ENCODE assay signal across 12 mouse cellular contexts in genomic region chr17:50428004-50428560, GRCm38 (mm10).
DNase-seq lines count a peak whose midpoint lies in the region; ATAC-seq lines count a peak whose summit lies in the region.
"Had no signal": no experiment of that assay in that cellular context is flagged by ENCODE, and none has a peak within 500 bp of the region (broad histone marks: within the 10 kb centered on the region; RNA-seq: fewer than 3 reads in every experiment).

No protein-coding gene starts in this region.

- no peak overlapping the region for H3K9ac ChIP-seq in heart, embryonic 13.5 days
- H3K9ac ChIP-seq in midbrain, embryonic 13.5 days (replicated peaks): no peak overlapping the region
- H3K9ac ChIP-seq: heart, embryonic 15.5 days; liver, embryonic 15.5 days had no signal

- ATAC-seq in heart, embryonic 13.5 days (ENCODE audit: extremely low read depth, insufficient number of reproducible peaks, low FRiP score, low TSS enrichment): no peak
- ATAC-seq in hematopoietic stem cell, adult 5-6 weeks (replicated peaks in 1 of 2; ENCODE audit: insufficient read depth in 1 of 2, low FRiP score in 2 of 2, low TSS enrichment in 1 of 2, low read depth in 1 of 2, poor library complexity in 2 of 2, severe bottlenecking in 2 of 2): peak; percentile 64 to 75
- ATAC-seq in midbrain, embryonic 13.5 days: peak; percentile 65
- ATAC-seq in frontal cortex, adult (ENCODE audit: low TSS enrichment): no peak

- peaks cover 11% of the 10 kb centered on the region; the same call in 1 of the 2 replicates for H3K4me1 ChIP-seq in heart, embryonic 13.5 days
- H3K4me1 ChIP-seq in heart, embryonic 10.5 days: peaks cover 6% of the 10 kb centered on the region
- peaks cover 11% of the 10 kb centered on the region for H3K4me1 ChIP-seq in midbrain, embryonic 13.5 days (replicated peaks)

- 57% methylated on average over 5 of the region's 5 CpGs for WGBS in heart, embryonic 13.5 days
- 60% methylated on average over 5 of the region's 5 CpGs for WGBS in heart, embryonic 10.5 days
- 34% methylated on average over 5 of the region's 5 CpGs for WGBS in midbrain, embryonic 13.5 days

- 0 out of 2 replicates have a peak overlapping the region, but pooled peaks have one; percentile 12 for H3K4me2 ChIP-seq in heart, embryonic 13.5 days
- H3K4me2 ChIP-seq in midbrain, embryonic 13.5 days (replicated peaks): peak overlapping the region; percentile 42
- H3K4me2 ChIP-seq: heart, embryonic 15.5 days; liver, embryonic 15.5 days had no signal

- no peak for DNase-seq in heart, embryonic 10.5 days (ENCODE audit: low spot score)
- peak; percentile 73 for DNase-seq in ZHBTc4 (ENCODE audit: low read depth, low spot score)
- DNase-seq in retina, embryonic 14.5 days (ENCODE audit: low spot score): no peak
- DNase-seq in testis, postnatal 10 days (ENCODE audit: low spot score): no peak
- DNase-seq: cerebellum, postnatal 25 days had no signal

- H3K4me3 ChIP-seq in heart, embryonic 13.5 days: no peak overlapping the region
- no peak overlapping the region; the same call in 1 of the 2 replicates for H3K4me3 ChIP-seq in heart, embryonic 10.5 days
- no peak overlapping the region for H3K4me3 ChIP-seq in midbrain, embryonic 13.5 days (replicated peaks)
- H3K4me3 ChIP-seq: heart, embryonic 15.5 days; liver, embryonic 15.5 days; megakaryocyte, embryonic 14.5 days had no signal

- no peak overlapping the region for H3K27ac ChIP-seq in heart, embryonic 13.5 days (replicated peaks)
- H3K27ac ChIP-seq in heart, embryonic 10.5 days: no peak overlapping the region; the same call in 1 of the 2 replicates
- peak overlapping the region; percentile 79 for H3K27ac ChIP-seq in midbrain, embryonic 13.5 days
- H3K27ac ChIP-seq: heart, embryonic 15.5 days; liver, embryonic 15.5 days had no signal

- H3K36me3 ChIP-seq in heart, embryonic 13.5 days: no peaks in the 10 kb centered on the region
- no peaks in the 10 kb centered on the region for H3K36me3 ChIP-seq in heart, embryonic 10.5 days
- H3K36me3 ChIP-seq in midbrain, embryonic 13.5 days: no peaks in the 10 kb centered on the region
- H3K36me3 ChIP-seq: heart, embryonic 15.5 days; liver, embryonic 15.5 days had no signal

- H3K27me3 ChIP-seq in heart, embryonic 13.5 days (replicated peaks): no peaks in the 10 kb centered on the region; the same call in 1 of the 2 replicates
- H3K27me3 ChIP-seq in heart, embryonic 10.5 days (ENCODE audit: insufficient read depth, poor library complexity, severe bottlenecking): no peaks in the 10 kb centered on the region
- H3K27me3 ChIP-seq in midbrain, embryonic 13.5 days: no peaks in the 10 kb centered on the region
- H3K27me3 ChIP-seq: heart, embryonic 15.5 days had no signal

- H3K9me3 ChIP-seq in heart, embryonic 13.5 days: no peaks in the 10 kb centered on the region
- H3K9me3 ChIP-seq in heart, embryonic 10.5 days: no peaks in the 10 kb centered on the region
- no peaks in the 10 kb centered on the region for H3K9me3 ChIP-seq in midbrain, embryonic 13.5 days
- H3K9me3 ChIP-seq: heart, embryonic 15.5 days; liver, embryonic 15.5 days had no signal

Comparison
In these comparisons a context has a peak if more than half of its experiments do, and no peak if none do; other contexts are left out.
1. ATAC-seq: peak in hematopoietic stem cell, adult 5-6 weeks (2 of 2) and midbrain, embryonic 13.5 days (single experiment); none in heart, embryonic 13.5 days (single experiment) and frontal cortex, adult (single experiment).